Mouse (Mus musculus) stomach, postnatal 0 days (tissue): Measurements from ENCODE around the gene Hoxc4.

ENCODE experiments used
- CTCF ChIP-seq: IDR thresholded peaks from 2 replicates; pipeline ENCODE4 v1.5.1; 2016; ENCODE audit warnings: antibody characterized with exemption, low read depth, mild to moderate bottlenecking, moderate library complexity
- EP300 ChIP-seq: optimal IDR thresholded peaks from 2 replicates; pipeline ENCODE3; 2016; ENCODE audit warnings: antibody characterized with exemption

GRCm38 (mm10) chr15:103000501-103000901, 18.2 kb upstream of the Hoxc4 start:
- TF ChIP-seq EP300, result no peak
- TF ChIP-seq CTCF, result no peak
